Mouse (Mus musculus) limb, embryonic 12.5 days (tissue): ENCODE measurements around the gene Ppm1l. TPM values are rescaled to one million over a fixed set of nuclear protein-coding genes. Genes with fewer than 3 reads are reported as not detected.

ENCODE experiments used
- ATAC-seq: fragments of 200-750 bp; cut with Nextera tagmentation; 2 replicates; pipeline ENCODE4 v1.8.0; 2017; ENCODE audit warnings: low read depth, moderate TSS enrichment; ENCODE audit not compliant: insufficient number of reproducible peaks, insufficient read depth, low FRiP score, low TSS enrichment
- H3K27ac ChIP-seq: fragments of 300-500 bp; sonication (generic); 2 replicates; pipeline ENCODE4 v1.5.1; 2016; ENCODE audit warnings: mild to moderate bottlenecking, moderate library complexity
- H3K27me3 ChIP-seq: fragments of 300-500 bp; sonication (generic); 2 replicates; pipeline ENCODE4 v1.6.1; 2016; ENCODE audit warnings: mild to moderate bottlenecking, moderate library complexity
- H3K36me3 ChIP-seq: fragments of 300-500 bp; sonication (generic); 2 replicates; pipeline ENCODE4 v1.6.1; 2016; ENCODE audit warnings: mild to moderate bottlenecking, moderate library complexity
- H3K4me1 ChIP-seq: fragments of 300-500 bp; sonication (generic); replicated peaks from 2 replicates; pipeline ENCODE4 v1.6.1; 2016
- H3K4me2 ChIP-seq: fragments of 300-500 bp; sonication (generic); 2 replicates; pipeline ENCODE4 v1.6.1; 2016; ENCODE audit warnings: mild to moderate bottlenecking, moderate library complexity
- H3K4me3 ChIP-seq: fragments of 300-500 bp; sonication (generic); replicated peaks from 2 replicates; pipeline ENCODE4 v1.5.1; 2016; ENCODE audit warnings: mild to moderate bottlenecking
- H3K9ac ChIP-seq: fragments of 300-500 bp; sonication (generic); replicated peaks from 2 replicates; pipeline ENCODE4 v1.6.1; 2016; ENCODE audit warnings: mild to moderate bottlenecking, moderate library complexity
- H3K9me3 ChIP-seq: fragments of 300-500 bp; sonication (generic); 2 replicates; pipeline ENCODE4 v1.6.1; 2016; ENCODE audit warnings: mild to moderate bottlenecking, moderate library complexity
- WGBS: fragments of 180-500 bp; shearing (Covaris S2); methylation state at CpG from one replicate; pipeline ENCODE4 v1.1.7; 2016; 5-methylcytosine and 5-hydroxymethylcytosine counted together
- polyA plus RNA-seq: library from polyadenylated mRNA; unstranded; fragments of >200 nt; fragmentation: Nextera tagmentation; extraction: Ambion mirVana; gene quantifications from 2 replicates; pipeline ENCODE4 v1.2.1, GENCODE M21; 2016

The Ppm1l gene
- polyA plus RNA-seq, 1 experiment from 2014 or later, result 16.6 TPM

DNA sequence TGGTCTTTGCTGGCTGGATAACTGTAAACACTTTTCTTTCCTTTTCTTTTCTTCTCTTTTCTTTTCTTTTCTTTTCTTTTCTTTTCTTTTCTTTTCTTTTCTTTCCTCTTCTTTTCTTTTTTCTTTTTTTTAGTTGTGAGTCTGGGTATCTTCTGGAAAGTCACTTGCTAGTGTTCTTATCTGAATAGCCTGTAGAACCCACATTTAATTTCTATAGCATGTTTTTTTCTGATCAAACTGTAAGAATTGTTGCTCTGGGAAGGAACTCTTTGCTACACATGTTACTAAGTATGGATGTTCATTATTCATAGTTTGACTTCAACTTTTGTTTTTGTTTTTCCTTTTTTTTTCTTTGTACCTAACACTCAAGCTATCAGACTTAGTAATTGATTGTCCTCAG, 24.3 kb downstream of the Ppm1l start:
- no peak overlapping the region for H3K9ac ChIP-seq
- H3K9me3 ChIP-seq, result no peaks in the 10 kb centered on the region
- H3K27ac ChIP-seq, result no peak overlapping the region
- no peaks in the 10 kb centered on the region for H3K36me3 ChIP-seq
- H3K27me3 ChIP-seq, result no peaks in the 10 kb centered on the region
- peaks cover 25% of the 10 kb centered on the region for H3K4me1 ChIP-seq
- H3K4me3 ChIP-seq, result no peak overlapping the region
- ATAC-seq, result no peak
- H3K4me2 ChIP-seq, result no peak overlapping the region

GRCm38 (mm10) chr3:69341514-69341913, 24.9 kb downstream of the Ppm1l start:
- Histone ChIP-seq H3K4me1 (peaks cover 20% of the 10 kb centered on the region), H3K4me3 (no peak overlapping the region), H3K9me3 (no peaks in the 10 kb centered on the region), H3K27ac (no peak overlapping the region), H3K27me3 (no peaks in the 10 kb centered on the region), H3K4me2 (no peak overlapping the region), H3K9ac (no peak overlapping the region), H3K36me3 (no peaks in the 10 kb centered on the region)
- ATAC-seq, result no peak
- 61% methylated on average over 8 of the region's 8 CpGs for WGBS

DNA sequence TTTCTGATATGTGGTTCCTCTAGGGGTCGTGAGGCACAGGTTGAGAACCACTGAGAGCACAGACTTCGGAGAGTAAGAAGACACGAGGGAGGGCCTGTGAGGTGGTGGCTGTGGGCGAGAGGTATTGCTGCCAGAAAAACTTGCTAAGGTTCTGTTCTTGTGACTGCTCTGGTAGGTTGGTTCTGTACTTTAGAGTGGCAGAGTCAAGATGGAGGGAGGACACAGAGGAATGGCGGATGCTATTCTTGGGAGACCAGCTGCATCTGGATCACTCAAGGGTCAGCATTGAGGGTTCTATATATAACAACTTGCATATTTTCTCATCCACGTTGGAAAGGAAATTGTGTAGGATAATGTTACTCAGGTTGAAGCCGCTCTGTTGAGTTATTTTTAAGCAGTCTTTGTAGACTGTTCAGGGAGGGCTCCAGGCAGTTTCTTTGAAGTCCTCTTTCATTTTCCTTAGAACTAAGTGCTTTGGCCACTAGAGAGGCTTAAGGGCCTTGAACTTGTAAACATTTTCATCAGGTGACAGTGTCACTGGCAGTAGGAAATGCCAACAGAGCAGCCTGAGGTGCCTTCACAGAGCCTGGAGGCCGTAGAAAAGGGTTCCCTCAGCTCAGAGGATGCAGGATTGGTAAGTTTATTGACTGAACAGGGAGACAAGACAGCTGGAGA, 25.7 kb downstream of the Ppm1l start:
- Histone ChIP-seq H3K4me3 (no peak overlapping the region), H3K27me3 (no peaks in the 10 kb centered on the region), H3K9ac (no peak overlapping the region), H3K4me2 (no peak overlapping the region), H3K9me3 (no peaks in the 10 kb centered on the region), H3K27ac (no peak overlapping the region), H3K36me3 (no peaks in the 10 kb centered on the region), H3K4me1 (peaks cover 20% of the 10 kb centered on the region)
- ATAC-seq, result no peak
- WGBS, result 65% methylated on average over 8 of the region's 8 CpGs

- Histone ChIP-seq H3K4me1 (peaks cover 20% of the 10 kb centered on the region), H3K36me3 (no peaks in the 10 kb centered on the region), H3K4me2 (no peak overlapping the region), H3K4me3 (no peak overlapping the region), H3K27ac (no peak overlapping the region), H3K9me3 (no peaks in the 10 kb centered on the region), H3K27me3 (no peaks in the 10 kb centered on the region), H3K9ac (no peak overlapping the region)
- no peak for ATAC-seq
- 74% methylated on average over 10 of the region's 10 CpGs for WGBS
Measured at GRCm38 (mm10) chr3:69343124-69343523, 26.5 kb downstream of the Ppm1l start.

DNA sequence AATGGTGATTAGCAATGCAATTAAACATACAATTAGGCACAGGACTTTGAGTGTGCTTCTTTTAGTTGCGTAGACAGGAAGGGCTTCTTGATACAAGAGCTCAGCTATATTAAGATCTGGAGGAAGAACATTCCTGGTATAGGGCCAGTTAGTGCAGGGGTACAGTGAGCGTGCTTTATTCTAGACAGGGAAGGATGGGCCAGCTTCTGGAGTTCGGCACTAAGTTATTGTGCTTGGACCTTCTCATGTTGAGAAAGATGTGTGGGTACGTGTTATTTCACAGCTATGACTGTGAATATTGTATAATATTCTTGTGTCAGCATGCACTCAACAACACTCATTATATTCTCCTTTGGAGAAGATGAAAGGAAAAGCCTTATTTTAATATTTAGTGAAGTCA, 29.9 kb downstream of the Ppm1l start:
- peaks cover 17% of the 10 kb centered on the region for H3K4me1 ChIP-seq
- no peak overlapping the region for H3K27ac ChIP-seq
- H3K27me3 ChIP-seq, result no peaks in the 10 kb centered on the region
- no peak overlapping the region for H3K4me2 ChIP-seq
- no peak overlapping the region for H3K4me3 ChIP-seq
- no peak for ATAC-seq
- 95% methylated on average over 4 of the region's 4 CpGs for WGBS
- no peak overlapping the region for H3K9ac ChIP-seq
- H3K36me3 ChIP-seq, result no peaks in the 10 kb centered on the region
- no peaks in the 10 kb centered on the region for H3K9me3 ChIP-seq

DNA sequence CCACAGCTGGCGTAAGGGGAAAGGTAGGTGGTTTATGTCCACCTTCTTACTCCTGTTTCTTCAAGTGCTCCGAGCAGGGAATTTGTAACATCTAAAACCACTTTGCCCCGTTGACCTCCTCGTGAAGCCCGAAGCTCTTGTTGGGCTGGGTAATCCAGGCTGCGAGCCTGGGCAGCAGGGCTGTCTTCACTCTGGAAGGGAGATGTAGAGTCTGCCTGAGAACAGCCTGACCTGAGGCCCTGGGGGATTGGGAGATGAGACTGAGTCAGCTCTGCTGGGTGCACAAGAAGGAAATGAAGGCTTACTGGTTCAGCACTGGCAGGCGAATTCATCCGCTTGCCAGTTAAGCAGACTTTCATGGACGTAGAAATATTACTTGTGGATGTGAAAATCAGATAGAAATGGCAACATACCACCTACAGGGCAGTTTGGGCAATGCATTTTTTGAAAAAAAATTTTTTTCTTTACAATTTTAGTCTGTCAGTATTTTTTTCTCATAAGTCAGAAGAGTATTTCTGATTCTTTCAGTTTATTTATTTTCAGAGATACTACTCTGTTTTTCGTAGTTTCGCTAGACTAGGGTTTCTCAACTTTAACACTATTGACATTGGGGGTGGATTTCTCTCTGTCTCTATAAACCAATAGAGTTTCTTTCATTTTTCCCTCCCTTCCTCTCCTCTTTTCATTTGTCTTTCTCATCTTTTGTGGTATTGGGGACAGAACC, 31.7 kb downstream of the Ppm1l start:
- no peak overlapping the region for H3K27ac ChIP-seq
- no peaks in the 10 kb centered on the region for H3K9me3 ChIP-seq
- H3K36me3 ChIP-seq, result no peaks in the 10 kb centered on the region
- ATAC-seq, result no peak
- H3K4me3 ChIP-seq, result no peak overlapping the region
- 85% methylated on average over 11 of the region's 11 CpGs for WGBS
- H3K4me2 ChIP-seq, result no peak overlapping the region
- no peak overlapping the region for H3K9ac ChIP-seq
- H3K27me3 ChIP-seq, result no peaks in the 10 kb centered on the region
- peaks cover 2% of the 10 kb centered on the region; the same call in 1 of the 2 replicates for H3K4me1 ChIP-seq

- H3K27me3 ChIP-seq, result no peaks in the 10 kb centered on the region
- peaks cover 3% of the 10 kb centered on the region; the same call in 1 of the 2 replicates for H3K4me1 ChIP-seq
- no peak overlapping the region for H3K4me3 ChIP-seq
- no peak overlapping the region for H3K4me2 ChIP-seq
- H3K27ac ChIP-seq, result no peak overlapping the region
- H3K9me3 ChIP-seq, result no peaks in the 10 kb centered on the region
- no peaks in the 10 kb centered on the region for H3K36me3 ChIP-seq
- no peak for ATAC-seq
- 81% methylated on average over 4 of the region's 4 CpGs for WGBS
- H3K9ac ChIP-seq, result no peak overlapping the region
Measured at GRCm38 (mm10) chr3:69348921-69349237, 32.2 kb downstream of the Ppm1l start.

DNA sequence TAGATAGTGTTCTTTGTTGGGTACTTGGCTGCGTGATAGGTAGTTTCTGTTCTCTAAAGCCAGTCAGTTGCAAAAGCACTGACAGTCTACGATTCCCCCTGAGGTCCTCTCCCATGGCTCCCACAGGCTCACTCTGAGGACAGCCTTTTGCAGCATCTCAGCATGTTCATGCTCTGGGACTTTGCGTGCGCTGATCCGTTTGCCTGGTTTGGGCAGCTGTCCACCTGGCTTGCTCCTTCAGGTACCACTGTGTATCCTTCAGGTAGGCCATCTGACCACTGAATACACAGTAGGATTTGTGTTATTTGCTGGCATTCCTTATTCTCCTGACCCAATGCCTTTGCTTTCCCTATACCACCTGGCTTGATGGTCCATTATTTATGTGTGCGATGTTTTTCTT, 33.3 kb downstream of the Ppm1l start:
- H3K27ac ChIP-seq, result no peak overlapping the region
- H3K36me3 ChIP-seq, result no peaks in the 10 kb centered on the region
- ATAC-seq, result no peak
- no peaks in the 10 kb centered on the region for H3K27me3 ChIP-seq
- H3K9ac ChIP-seq, result no peak overlapping the region
- H3K4me2 ChIP-seq, result no peak overlapping the region
- H3K4me3 ChIP-seq, result no peak overlapping the region
- peaks cover 3% of the 10 kb centered on the region; the same call in 1 of the 2 replicates for H3K4me1 ChIP-seq
- WGBS, result 92% methylated on average over 6 of the region's 6 CpGs
- H3K9me3 ChIP-seq, result no peaks in the 10 kb centered on the region

- Histone ChIP-seq H3K27ac (no peak overlapping the region), H3K9me3 (no peaks in the 10 kb centered on the region), H3K36me3 (no peaks in the 10 kb centered on the region), H3K4me3 (no peak overlapping the region), H3K9ac (no peak overlapping the region), H3K4me2 (no peak overlapping the region), H3K27me3 (no peaks in the 10 kb centered on the region), H3K4me1 (peaks cover 17% of the 10 kb centered on the region; the same call in 1 of the 2 replicates)
- no peak for ATAC-seq
- 87% methylated on average over 1 of the region's 1 CpGs for WGBS
Measured at GRCm38 (mm10) chr3:69352194-69352593, 35.5 kb downstream of the Ppm1l start.

- WGBS, result 66% methylated on average over 2 of the region's 2 CpGs
- no peak overlapping the region for H3K4me2 ChIP-seq
- no peaks in the 10 kb centered on the region for H3K36me3 ChIP-seq
- no peak overlapping the region for H3K4me3 ChIP-seq
- H3K27me3 ChIP-seq, result no peaks in the 10 kb centered on the region
- no peak overlapping the region for H3K9ac ChIP-seq
- 0 out of 2 replicates have a peak, but pooled peaks cover 2% of the 10 kb centered on the region for H3K9me3 ChIP-seq
- no peak for ATAC-seq
- H3K27ac ChIP-seq, result no peak overlapping the region; the same call in 1 of the 2 replicates
- H3K4me1 ChIP-seq, result peaks cover 35% of the 10 kb centered on the region
Measured at GRCm38 (mm10) chr3:69354681-69355080, 38.0 kb downstream of the Ppm1l start.

- WGBS, result 37% methylated on average over 7 of the region's 7 CpGs
- Histone ChIP-seq H3K9me3 (0 out of 2 replicates have a peak, but pooled peaks cover 6% of the 10 kb centered on the region), H3K9ac (no peak overlapping the region), H3K4me3 (no peak overlapping the region), H3K27ac (peak overlapping the region; percentile 62; the same call in 1 of the 2 replicates), H3K36me3 (no peaks in the 10 kb centered on the region), H3K4me1 (peaks cover 35% of the 10 kb centered on the region), H3K4me2 (no peak overlapping the region), H3K27me3 (no peaks in the 10 kb centered on the region)
- ATAC-seq, result peak; percentile 71
Measured at GRCm38 (mm10) chr3:69356078-69356665, 39.5 kb downstream of the Ppm1l start.
